Mouse (Mus musculus) embryonic fibroblast, embryonic 13.5 days (primary cell): ENCODE results near the gene Astn2. TPM values are rescaled to one million over a fixed set of nuclear protein-coding genes. Genes with fewer than 3 reads are reported as not detected.

Experiments used
- H3K27ac ChIP-seq: 2 replicates; pipeline ENCODE4 v1.5.1; 2012; ENCODE audit warnings: low read length, control low read depth, inconsistent platforms; ENCODE audit not compliant: insufficient read depth
- H3K4me1 ChIP-seq: 2 replicates; pipeline ENCODE4 v1.6.1; 2011; ENCODE audit warnings: low read length; ENCODE audit not compliant: control insufficient read depth, insufficient read depth
- H3K4me3 ChIP-seq: 2 replicates; pipeline ENCODE4 v1.5.1; 2011; ENCODE audit warnings: mild to moderate bottlenecking, control low read depth, low read length; ENCODE audit not compliant: insufficient read depth
- CTCF ChIP-seq: IDR thresholded peaks from 2 replicates; pipeline ENCODE4 v1.5.1; 2011; ENCODE audit warnings: mild to moderate bottlenecking, control low read depth, low read length, moderate library complexity, borderline replicate concordance; ENCODE audit not compliant: insufficient read depth
- POLR2A ChIP-seq: IDR thresholded peaks from 2 replicates; pipeline ENCODE4 v1.6.1; 2011; ENCODE audit warnings: low read depth, mild to moderate bottlenecking, control low read depth, low read length, moderate library complexity
- polyA plus RNA-seq: library from polyadenylated mRNA; stranded (reverse); fragments of >200 nt; gene quantifications from 2 replicates; pipeline ENCODE4 v1.2.4, GENCODE M21; 2011; ENCODE audit warnings: low read depth; ENCODE audit not compliant: missing spikeins, insufficient read length

Gene Astn2
- polyA plus RNA-seq, 1 experiment: 4.2 TPM

DNA sequence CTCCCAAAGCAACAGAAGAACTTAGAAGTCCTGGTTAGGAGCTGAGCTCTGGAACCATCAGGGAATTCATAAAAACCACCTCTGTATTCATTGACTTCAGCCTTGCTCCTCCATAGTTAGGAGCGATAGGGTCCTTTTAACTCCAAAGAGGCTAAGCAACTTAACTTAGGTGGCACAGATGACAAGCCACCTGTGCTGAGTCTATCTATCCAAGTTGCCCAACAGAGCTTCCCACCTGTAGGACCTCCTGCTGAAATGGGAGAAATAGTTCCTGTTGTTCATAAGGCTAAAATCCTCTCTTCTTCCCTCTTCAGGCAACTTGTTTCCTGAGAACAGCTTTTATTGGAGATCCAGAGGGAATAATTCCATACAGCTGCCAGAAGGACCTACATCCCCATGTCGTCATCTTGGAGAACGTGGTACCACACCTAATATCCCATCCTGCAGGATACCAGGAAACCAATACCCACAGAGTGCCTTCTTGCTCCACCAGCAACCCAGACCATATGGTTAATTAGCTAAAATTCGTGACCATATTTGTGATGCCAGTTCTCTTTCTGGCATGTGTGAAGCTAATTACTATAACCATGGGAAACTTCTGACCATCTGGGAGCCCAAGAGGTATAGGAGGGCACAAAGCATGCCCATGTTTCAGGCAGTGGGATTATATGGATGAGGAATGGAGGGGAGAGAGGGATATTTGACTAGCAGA is 730.0 kb downstream of the Astn2 start:
- Histone ChIP-seq H3K4me1 (no peaks in the 10 kb centered on the region), H3K4me3 (no peak overlapping the region), H3K27ac (no peak overlapping the region)
- TF ChIP-seq POLR2A (no peak), CTCF (no peak)

DNA sequence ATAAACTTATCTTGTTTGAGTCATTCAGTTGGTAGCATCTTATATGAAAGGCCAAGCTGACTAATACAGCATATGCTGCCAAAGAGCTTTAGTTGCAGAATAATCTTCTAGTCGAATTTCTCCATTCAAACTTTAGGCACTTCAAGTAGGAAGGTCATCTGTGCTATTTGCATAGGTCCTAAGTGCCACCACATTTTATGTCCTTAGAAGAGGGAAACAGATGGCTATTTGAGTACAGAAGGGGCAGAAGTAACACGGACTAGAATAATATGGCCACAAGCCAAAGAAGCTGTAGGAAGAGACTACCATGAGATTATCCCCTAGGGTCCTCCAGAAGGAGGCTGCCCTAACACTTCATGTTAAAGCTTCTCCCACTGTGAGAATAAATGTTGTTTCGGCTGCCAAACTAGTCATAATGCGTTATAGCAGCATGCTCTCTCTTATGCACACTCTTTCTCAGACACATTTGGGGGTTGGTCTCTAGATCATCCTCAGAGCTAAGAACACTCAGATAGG is 730.9 kb downstream of the Astn2 start:
- H3K27ac ChIP-seq: no peak overlapping the region
- TF ChIP-seq CTCF (no peak), POLR2A (no peak)
- H3K4me1 ChIP-seq: no peaks in the 10 kb centered on the region
- no peak overlapping the region for H3K4me3 ChIP-seq

DNA sequence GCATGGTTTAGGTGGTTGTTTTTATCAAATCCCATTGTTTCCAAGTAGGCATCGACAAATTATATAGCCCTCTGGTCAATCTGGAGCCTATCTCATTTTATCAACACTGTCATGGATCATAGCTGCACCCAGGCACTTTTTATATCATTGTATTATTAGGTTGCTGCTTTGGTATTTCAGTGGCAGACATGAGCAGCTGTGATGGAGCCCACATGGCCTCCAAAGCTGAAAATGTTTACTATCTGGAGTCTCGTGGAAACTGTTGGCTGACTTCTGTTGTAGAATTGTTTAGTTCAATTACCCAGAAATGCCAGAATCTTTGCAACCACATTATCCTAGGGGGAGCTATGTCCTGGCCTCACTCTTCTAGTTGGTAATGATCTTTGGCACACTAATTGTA is 732.1 kb downstream of the Astn2 start:
- TF ChIP-seq POLR2A (no peak), CTCF (no peak)
- Histone ChIP-seq H3K4me1 (no peaks in the 10 kb centered on the region), H3K4me3 (no peak overlapping the region), H3K27ac (no peak overlapping the region)

DNA sequence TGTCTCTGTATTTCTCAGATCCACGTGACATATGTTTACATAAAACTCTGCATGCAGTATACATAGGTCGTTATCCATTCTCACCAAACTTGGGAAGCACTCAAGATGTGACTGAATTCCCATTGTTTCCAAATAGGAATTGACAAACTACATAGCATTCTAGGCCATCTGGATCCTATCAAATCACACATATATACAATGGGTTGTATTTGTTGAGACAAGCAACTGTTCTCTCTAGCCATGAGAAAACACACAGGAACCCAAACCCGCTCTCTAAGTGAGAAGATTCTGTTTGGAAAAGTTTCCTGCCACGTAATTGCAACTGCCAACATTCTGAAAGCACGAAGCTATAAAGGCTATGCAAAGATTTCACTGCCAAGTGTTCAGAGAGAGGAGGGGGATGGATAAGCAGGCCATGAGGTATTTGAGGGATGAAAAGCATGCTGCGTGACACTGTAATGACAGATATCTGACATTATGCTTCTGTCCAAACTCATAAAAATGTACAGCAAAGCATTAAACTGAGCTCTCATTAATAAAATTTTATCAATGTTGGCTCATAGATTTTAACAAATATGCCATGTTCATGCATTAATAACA is 732.7 kb downstream of the Astn2 start:
- Histone ChIP-seq H3K4me3 (no peak overlapping the region), H3K27ac (no peak overlapping the region), H3K4me1 (no peaks in the 10 kb centered on the region)
- TF ChIP-seq POLR2A (no peak), CTCF (no peak)

DNA sequence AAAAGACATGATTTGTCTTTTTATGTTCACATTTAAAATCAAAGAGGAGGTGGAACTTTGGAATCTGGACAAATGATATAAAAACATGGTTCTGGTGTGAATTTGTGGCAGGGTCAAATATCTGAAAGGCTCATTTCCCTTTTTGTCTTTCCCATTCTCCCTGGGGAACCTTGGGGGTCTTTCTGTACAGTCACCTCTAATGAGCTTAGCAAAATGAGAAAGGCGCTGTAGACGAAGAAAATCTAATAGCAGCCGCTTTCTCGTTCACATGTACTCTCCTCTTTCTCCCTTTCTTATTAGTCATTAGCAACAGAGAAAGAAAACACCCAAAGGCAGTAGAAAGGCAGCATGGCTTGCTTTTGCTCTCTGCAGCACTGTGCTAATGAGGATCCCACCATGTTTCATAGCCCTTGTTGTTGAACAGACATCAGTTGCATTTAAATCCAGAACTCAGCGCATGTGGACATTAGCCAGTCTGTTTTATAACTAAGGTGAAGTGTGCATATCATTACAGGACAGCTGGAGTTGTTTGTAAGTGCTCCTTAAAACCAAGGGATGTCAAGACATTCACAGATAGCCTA is 737.3 kb downstream of the Astn2 start:
- H3K4me3 ChIP-seq: no peak overlapping the region
- H3K4me1 ChIP-seq: no peaks in the 10 kb centered on the region
- H3K27ac ChIP-seq: no peak overlapping the region
- TF ChIP-seq CTCF: no peak
- TF ChIP-seq POLR2A: no peak

DNA sequence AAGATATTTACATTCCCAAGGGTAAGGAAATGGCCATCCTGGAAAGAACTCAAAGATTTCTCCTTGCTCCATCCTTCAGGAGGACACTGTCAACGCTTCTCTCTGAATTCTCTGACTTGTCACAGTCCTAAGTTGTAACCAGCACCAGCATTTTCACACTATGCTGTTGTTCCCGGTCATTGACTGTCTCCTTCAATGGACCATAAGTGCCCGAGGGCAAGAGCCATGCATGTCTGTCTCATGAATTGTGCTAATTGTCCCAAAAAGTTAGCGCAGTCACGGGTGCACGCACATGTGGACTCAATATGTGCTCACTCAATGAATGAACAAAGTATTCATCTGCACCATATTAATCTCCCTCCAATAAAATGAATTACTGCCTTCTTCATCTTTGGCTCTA is 741.2 kb downstream of the Astn2 start:
- no peaks in the 10 kb centered on the region for H3K4me1 ChIP-seq
- H3K27ac ChIP-seq: no peak overlapping the region
- H3K4me3 ChIP-seq: no peak overlapping the region
- TF ChIP-seq POLR2A (no peak), CTCF (no peak)

DNA sequence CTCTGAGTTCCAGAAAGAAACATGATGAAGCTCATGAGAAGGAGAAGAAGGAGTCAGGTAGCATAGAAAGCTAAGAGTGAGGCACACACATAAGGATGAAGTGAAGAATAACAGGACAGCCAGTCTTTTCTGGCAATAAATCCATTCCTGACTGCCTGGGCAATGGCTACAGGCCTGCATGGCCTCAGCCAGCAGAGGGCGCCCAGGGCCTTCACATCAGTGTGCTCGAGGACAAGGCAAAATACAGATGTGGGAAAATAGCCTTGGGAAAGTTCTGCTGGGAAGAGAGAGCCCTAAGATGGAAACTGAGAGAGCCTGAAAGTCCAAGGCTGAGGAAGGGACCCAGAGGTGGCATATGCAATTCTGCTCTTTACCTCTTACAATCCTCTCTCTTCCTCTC is 749.7 kb downstream of the Astn2 start:
- no peak overlapping the region for H3K4me3 ChIP-seq
- TF ChIP-seq CTCF (peak; percentile 97), POLR2A (no peak)
- H3K4me1 ChIP-seq: no peaks in the 10 kb centered on the region
- H3K27ac ChIP-seq: no peak overlapping the region

DNA sequence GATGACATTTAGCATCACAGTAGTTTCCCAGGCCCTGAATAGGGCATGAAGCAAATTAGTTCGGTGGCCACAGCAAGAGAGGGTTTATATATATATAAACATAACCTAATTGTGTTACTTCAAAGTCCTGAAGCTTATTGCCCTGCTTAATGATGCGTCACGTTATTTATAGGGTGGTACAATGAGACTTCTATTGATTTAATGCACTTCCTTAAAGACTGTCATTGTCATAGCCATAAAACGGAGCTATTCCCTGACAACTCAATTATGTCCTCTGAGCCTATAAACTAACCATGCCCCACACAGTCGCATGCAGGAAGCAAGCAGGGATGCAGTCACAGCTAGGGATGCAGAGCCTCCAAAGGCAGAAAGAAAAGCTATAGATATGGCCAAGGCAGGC is 761.8 kb downstream of the Astn2 start:
- no peak overlapping the region for H3K4me3 ChIP-seq
- H3K4me1 ChIP-seq: no peaks in the 10 kb centered on the region
- no peak overlapping the region for H3K27ac ChIP-seq
- TF ChIP-seq POLR2A: no peak
- no peak for TF ChIP-seq CTCF

DNA sequence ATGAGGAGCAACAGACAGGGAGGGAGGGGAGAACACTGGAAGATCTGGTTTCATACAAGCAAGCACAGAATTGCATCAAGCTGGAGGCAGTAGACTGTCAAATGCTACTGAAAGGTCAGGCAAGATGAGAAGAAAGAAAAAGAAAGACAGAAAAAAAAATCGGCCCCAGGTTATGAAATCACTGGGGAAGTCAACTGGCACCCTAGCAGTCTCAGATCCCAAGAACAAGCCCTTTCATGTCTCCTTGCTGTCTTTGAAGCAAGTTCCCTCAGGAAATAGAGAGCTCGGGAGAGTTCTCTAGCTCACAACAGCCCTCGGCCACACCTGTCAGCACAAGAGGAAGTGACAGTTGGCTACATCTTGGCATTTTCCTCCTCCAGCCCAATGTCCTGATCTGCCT is 766.2 kb downstream of the Astn2 start:
- Histone ChIP-seq H3K4me3 (no peak overlapping the region), H3K27ac (no peak overlapping the region), H3K4me1 (no peaks in the 10 kb centered on the region)
- no peak for TF ChIP-seq POLR2A
- TF ChIP-seq CTCF: no peak

DNA sequence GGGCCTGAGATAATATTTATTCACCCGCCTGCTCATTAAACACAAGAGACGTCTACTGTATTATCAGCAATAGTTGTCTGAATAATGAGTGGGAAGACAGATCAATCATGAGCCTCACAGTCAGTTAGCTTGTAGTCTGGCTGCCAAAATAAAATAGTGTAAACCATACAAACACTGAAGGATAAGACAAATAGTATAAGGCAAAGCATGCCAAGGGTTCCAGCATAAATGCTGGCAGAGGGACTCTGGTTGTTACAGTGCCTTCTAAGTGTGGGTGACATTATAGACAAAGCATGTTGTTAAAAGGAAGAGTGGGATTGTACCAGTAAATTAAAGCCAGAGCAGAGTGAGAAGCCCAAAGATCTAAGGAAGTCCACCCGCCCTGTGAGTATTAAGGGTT is 784.3 kb downstream of the Astn2 start:
- Histone ChIP-seq H3K4me1 (no peaks in the 10 kb centered on the region), H3K4me3 (no peak overlapping the region), H3K27ac (no peak overlapping the region)
- no peak for TF ChIP-seq CTCF
